Mouse (Mus musculus): Measurements from ENCODE around the gene Birc2.

GRCm38 (mm10) chr9:7786086-7786485 lies 50.8 kb downstream of the Birc2 start:
- TF ChIP-seq CTCF (IDR thresholded peaks at IDR 0.05; ENCODE audit: borderline replicate concordance, extremely low read depth, insufficient read depth, insufficient read length) = no peak
- no peak for TF ChIP-seq POLR2A (IDR thresholded peaks at IDR 0.05; ENCODE audit: borderline replicate concordance, extremely low read depth, insufficient read depth, insufficient read length, poor library complexity, severe bottlenecking)

All from brain, embryonic 14.5 days (tissue).